Mouse (Mus musculus): ENCODE data around the gene Trcg1. TPM values are rescaled to one million over a fixed set of nuclear protein-coding genes. Genes with fewer than 3 reads are reported as not detected.

Gene Trcg1
- polyA plus RNA-seq, 2 experiments = not detected

DNA sequence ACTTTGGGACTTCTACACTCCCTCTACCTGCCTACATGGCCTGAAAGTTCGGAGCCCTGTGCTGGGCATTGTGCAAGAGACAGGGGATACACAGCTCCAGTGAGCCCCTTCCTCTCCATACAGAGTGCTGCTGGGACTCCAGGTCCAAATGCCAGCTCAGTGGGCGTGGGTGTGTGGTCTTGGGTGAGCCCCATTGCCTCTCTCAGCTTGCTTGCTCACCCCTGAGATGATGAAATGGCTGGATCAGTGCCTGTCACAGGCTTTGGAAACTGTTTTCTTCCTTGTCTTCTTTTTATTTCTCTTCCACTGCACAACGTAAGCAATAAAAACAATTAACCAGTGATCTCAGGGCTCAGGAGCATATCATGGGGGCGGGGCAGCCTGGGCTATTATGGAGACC is 47.0 kb downstream of the Trcg1 start:
- Histone ChIP-seq H3K27ac (no peak overlapping the region), H3K4me1 (replicated peaks; ENCODE audit: control insufficient read depth in 2 of 2, insufficient read depth in 2 of 2, low read length in 1 of 2) (peaks cover 0 to 12% of the 10 kb centered on the region in 2 experiments; a peak in 2 of 4 replicates), H3K36me3 (replicated peaks; ENCODE audit: control insufficient read depth, insufficient read depth, low read depth) (no peaks in the 10 kb centered on the region), H3K27me3 (ENCODE audit: control insufficient read depth, insufficient read depth, low read length) (peaks cover 3% of the 10 kb centered on the region; the same call in 1 of the 2 replicates), H3K9ac (replicated peaks) (no peak overlapping the region), H3K4me2 (ENCODE audit: low read depth) (no peak overlapping the region), H3K9me3 (ENCODE audit: control insufficient read depth, low read length) (no peaks in the 10 kb centered on the region), H3K4me3 (ENCODE audit: insufficient read depth in 1 of 2, low read depth in 2 of 2, low read length in 2 of 2) (no peak overlapping the region)
- DNase-seq (ENCODE audit: low read depth in 3 of 3, low spot score in 3 of 3) (no peak), ATAC-seq (ENCODE audit: insufficient read depth) (no peak)
- no peak for TF ChIP-seq EP300 (IDR thresholded peaks at IDR 0.05; ENCODE audit: low read depth)
- no peak for TF ChIP-seq CTCF (IDR thresholded peaks at IDR 0.05; ENCODE audit: low read depth)
- WGBS (ENCODE audit: insufficient replicate concordance) = 64% methylated on average over 4 of the region's 4 CpGs

DNA sequence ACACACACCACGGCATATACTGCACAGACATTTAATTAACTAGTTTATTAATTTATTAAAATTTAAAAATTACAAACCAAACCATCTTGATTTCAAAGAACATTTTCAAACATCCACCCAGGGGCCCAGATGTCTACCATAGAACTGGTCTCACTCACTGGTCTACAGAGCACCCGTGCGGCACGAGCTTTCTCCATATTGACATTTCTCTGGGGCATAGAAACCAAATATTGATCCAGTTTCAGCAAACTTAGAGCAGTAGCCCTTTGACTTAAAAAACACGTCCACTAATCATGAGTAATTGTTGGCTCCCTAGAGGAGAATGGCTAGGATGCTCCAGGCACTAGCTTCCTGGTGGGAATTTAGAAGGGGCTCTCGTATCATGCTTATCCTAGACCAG is 50.8 kb downstream of the Trcg1 start:
- H3K4me3 ChIP-seq (ENCODE audit: insufficient read depth in 1 of 2, low read depth in 2 of 2, low read length in 2 of 2) = no peak overlapping the region
- H3K4me1 ChIP-seq (replicated peaks; ENCODE audit: control insufficient read depth in 2 of 2, insufficient read depth in 2 of 2, low read length in 1 of 2) = peaks cover 0 to 10% of the 10 kb centered on the region in 2 experiments; a peak in 2 of 4 replicates
- no peaks in the 10 kb centered on the region; the same call in 1 of the 2 replicates for H3K27me3 ChIP-seq (ENCODE audit: control insufficient read depth, insufficient read depth, low read length)
- no peak overlapping the region for H3K9ac ChIP-seq (replicated peaks)
- H3K27ac ChIP-seq = no peak overlapping the region
- no peak overlapping the region for H3K4me2 ChIP-seq (ENCODE audit: low read depth)
- WGBS (ENCODE audit: insufficient replicate concordance) = 68% methylated on average over 6 of the region's 6 CpGs
- no peaks in the 10 kb centered on the region for H3K36me3 ChIP-seq (replicated peaks; ENCODE audit: control insufficient read depth, insufficient read depth, low read depth)
- H3K9me3 ChIP-seq (ENCODE audit: control insufficient read depth, low read length) = no peaks in the 10 kb centered on the region
- TF ChIP-seq CTCF (IDR thresholded peaks at IDR 0.05; ENCODE audit: low read depth) = no peak
- no peak for TF ChIP-seq EP300 (IDR thresholded peaks at IDR 0.05; ENCODE audit: low read depth)
- no peak; the same call in 1 of the 2 replicates for ATAC-seq (ENCODE audit: insufficient read depth)
- no peak for DNase-seq (ENCODE audit: low read depth in 3 of 3, low spot score in 3 of 3)

DNA sequence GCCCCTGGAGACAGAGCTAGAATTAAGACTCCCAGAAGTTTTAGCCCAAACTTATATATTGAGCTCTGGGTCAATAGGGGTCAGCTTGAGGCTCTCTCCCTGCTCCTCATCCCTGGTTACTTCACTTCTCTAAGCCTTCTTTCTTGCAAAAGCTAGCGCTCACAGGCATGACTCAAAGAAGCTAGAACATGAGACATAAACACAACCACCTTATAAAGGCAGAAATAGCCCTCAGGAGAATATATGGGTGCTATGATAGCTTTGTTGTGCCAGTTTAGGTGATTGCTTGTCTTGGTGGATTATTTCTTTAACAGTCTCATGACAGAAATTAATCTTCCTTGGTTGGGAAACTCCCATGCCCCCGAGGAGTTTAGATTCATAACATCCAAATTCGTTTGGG is 58.5 kb downstream of the Trcg1 start:
- Histone ChIP-seq H3K4me2 (ENCODE audit: low read depth) (no peak overlapping the region), H3K9ac (replicated peaks) (no peak overlapping the region)
- 51% methylated on average over 3 of the region's 3 CpGs for WGBS (ENCODE audit: insufficient replicate concordance)

DNA sequence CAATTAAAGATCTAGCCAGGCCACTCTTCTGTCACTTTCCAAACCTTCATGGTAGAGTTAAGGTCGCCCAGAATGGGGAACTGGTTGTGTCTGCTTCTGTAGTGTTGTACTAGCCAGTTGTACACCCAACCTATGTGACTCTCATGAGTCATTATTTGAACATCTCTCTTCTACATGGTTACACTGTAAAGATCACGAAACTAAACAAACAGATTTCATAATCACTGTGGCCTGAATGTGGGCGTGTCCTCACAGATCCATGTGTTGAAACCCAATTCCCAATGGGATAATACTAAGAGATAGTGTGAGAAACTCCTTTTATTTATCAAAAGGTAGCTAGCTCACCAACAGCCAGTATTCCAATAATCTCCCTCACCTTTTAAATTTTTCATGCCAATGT is 59.3 kb downstream of the Trcg1 start:
- 59% methylated on average over 3 of the region's 3 CpGs for WGBS (ENCODE audit: insufficient replicate concordance)
- DNase-seq (ENCODE audit: low read depth in 3 of 3, low spot score in 3 of 3) (no peak), ATAC-seq (ENCODE audit: insufficient read depth) (no peak)
- TF ChIP-seq CTCF (IDR thresholded peaks at IDR 0.05; ENCODE audit: low read depth) (no peak), EP300 (IDR thresholded peaks at IDR 0.05; ENCODE audit: low read depth) (no peak)
- Histone ChIP-seq H3K4me2 (ENCODE audit: low read depth) (no peak overlapping the region), H3K4me3 (ENCODE audit: insufficient read depth in 1 of 2, low read depth in 2 of 2, low read length in 2 of 2) (no peak overlapping the region), H3K9ac (replicated peaks) (no peak overlapping the region), H3K27ac (no peak overlapping the region), H3K36me3 (replicated peaks; ENCODE audit: control insufficient read depth, insufficient read depth, low read depth) (no peaks in the 10 kb centered on the region), H3K9me3 (ENCODE audit: control insufficient read depth, low read length) (no peaks in the 10 kb centered on the region), H3K27me3 (ENCODE audit: control insufficient read depth, insufficient read depth, low read length) (no peaks in the 10 kb centered on the region), H3K4me1 (replicated peaks; ENCODE audit: control insufficient read depth in 2 of 2, insufficient read depth in 2 of 2, low read length in 1 of 2) (peaks cover 38 to 48% of the 10 kb centered on the region in 2 experiments)

More for the DNA sequence above, 58.5 kb downstream of the Trcg1 start:
- ATAC-seq (ENCODE audit: insufficient read depth) = no peak
- Histone ChIP-seq H3K4me3 (ENCODE audit: insufficient read depth in 1 of 2, low read depth in 2 of 2, low read length in 2 of 2) (no peak overlapping the region), H3K27me3 (ENCODE audit: control insufficient read depth, insufficient read depth, low read length) (no peaks in the 10 kb centered on the region), H3K9me3 (ENCODE audit: control insufficient read depth, low read length) (no peaks in the 10 kb centered on the region), H3K36me3 (replicated peaks; ENCODE audit: control insufficient read depth, insufficient read depth, low read depth) (no peaks in the 10 kb centered on the region), H3K27ac (no peak overlapping the region), H3K4me1 (replicated peaks; ENCODE audit: control insufficient read depth in 2 of 2, insufficient read depth in 2 of 2, low read length in 1 of 2) (peaks cover 30 to 40% of the 10 kb centered on the region in 2 experiments)
- DNase-seq (ENCODE audit: low read depth in 3 of 3, low spot score in 3 of 3) = no peak
- TF ChIP-seq CTCF (IDR thresholded peaks at IDR 0.05; ENCODE audit: low read depth) = no peak

DNA sequence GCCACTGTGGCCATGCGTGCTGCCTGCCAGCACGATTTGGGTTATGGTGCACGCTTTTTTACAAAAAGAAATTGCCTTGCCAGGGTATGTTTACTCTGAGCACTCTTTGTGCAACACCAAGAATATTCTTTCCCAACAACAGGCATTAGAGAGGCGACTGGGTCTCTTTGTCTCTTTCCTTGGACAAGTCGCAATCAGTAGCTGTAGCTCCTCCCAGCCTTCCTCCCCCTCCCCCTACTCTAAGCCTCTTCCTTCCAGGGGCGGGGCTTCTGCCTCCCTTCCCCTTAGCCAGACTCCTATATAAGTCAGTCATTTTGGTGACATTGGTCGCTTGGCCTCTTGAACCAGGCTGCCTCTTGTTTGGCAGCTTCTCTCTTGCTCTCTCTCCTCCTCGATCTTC is 59.9 kb downstream of the Trcg1 start:
- Histone ChIP-seq H3K4me3 (ENCODE audit: insufficient read depth in 1 of 2, low read depth in 2 of 2, low read length in 2 of 2) (no peak overlapping the region), H3K27me3 (ENCODE audit: control insufficient read depth, insufficient read depth, low read length) (no peaks in the 10 kb centered on the region), H3K9me3 (ENCODE audit: control insufficient read depth, low read length) (no peaks in the 10 kb centered on the region), H3K4me1 (replicated peaks; ENCODE audit: control insufficient read depth in 2 of 2, insufficient read depth in 2 of 2, low read length in 1 of 2) (peaks cover 44 to 54% of the 10 kb centered on the region in 2 experiments), H3K9ac (replicated peaks) (no peak overlapping the region), H3K4me2 (ENCODE audit: low read depth) (no peak overlapping the region), H3K36me3 (replicated peaks; ENCODE audit: control insufficient read depth, insufficient read depth, low read depth) (no peaks in the 10 kb centered on the region), H3K27ac (no peak overlapping the region; the same call in 1 of the 2 replicates)
- ATAC-seq (ENCODE audit: insufficient read depth) = no peak
- 63% methylated on average over 8 of the region's 8 CpGs for WGBS (ENCODE audit: insufficient replicate concordance)
- DNase-seq (ENCODE audit: low read depth in 3 of 3, low spot score in 3 of 3) = no peak
- TF ChIP-seq CTCF (IDR thresholded peaks at IDR 0.05; ENCODE audit: low read depth) (no peak), EP300 (IDR thresholded peaks at IDR 0.05; ENCODE audit: low read depth) (no peak)
